Mouse (Mus musculus) myocyte (in vitro differentiated cells): Measurements from ENCODE around the gene Rpl6.

Source experiments
- E2F4 ChIP-seq: IDR thresholded peaks from one replicate; pipeline ENCODE4 v1.6.1; 2011; ENCODE audit warnings: mild to moderate bottlenecking, control low read depth, moderate library complexity; ENCODE audit not compliant: insufficient read depth
- MAX ChIP-seq: IDR thresholded peaks from one replicate; pipeline ENCODE4 v1.6.1; 2011; ENCODE audit warnings: low read depth, mild to moderate bottlenecking, control low read depth
- MYOG ChIP-seq, 3 experiments: IDR thresholded peaks; one replicate each; pipeline ENCODE4 v1.6.1; 2011; ENCODE audit warnings: control low read depth in 2 of 3, low read depth in 2 of 3, mild to moderate bottlenecking in 2 of 3; ENCODE audit not compliant: insufficient read length in 2 of 3, control insufficient read depth in 1 of 3, insufficient read depth in 1 of 3
- POLR2A ChIP-seq: IDR thresholded peaks from one replicate; pipeline ENCODE4 v1.6.1; 2011; ENCODE audit warnings: low read depth, mild to moderate bottlenecking, control low read depth, moderate library complexity; ENCODE audit not compliant: insufficient read length
- SRF ChIP-seq: IDR thresholded peaks from one replicate; pipeline ENCODE4 v1.6.1; 2011; ENCODE audit warnings: low read depth; ENCODE audit not compliant: control insufficient read depth, insufficient read length
- TCF12 ChIP-seq: IDR thresholded peaks from one replicate; pipeline ENCODE4 v1.6.1; 2011; ENCODE audit warnings: mild to moderate bottlenecking, control low read depth; ENCODE audit not compliant: poor library complexity, insufficient read depth, severe bottlenecking

DNA sequence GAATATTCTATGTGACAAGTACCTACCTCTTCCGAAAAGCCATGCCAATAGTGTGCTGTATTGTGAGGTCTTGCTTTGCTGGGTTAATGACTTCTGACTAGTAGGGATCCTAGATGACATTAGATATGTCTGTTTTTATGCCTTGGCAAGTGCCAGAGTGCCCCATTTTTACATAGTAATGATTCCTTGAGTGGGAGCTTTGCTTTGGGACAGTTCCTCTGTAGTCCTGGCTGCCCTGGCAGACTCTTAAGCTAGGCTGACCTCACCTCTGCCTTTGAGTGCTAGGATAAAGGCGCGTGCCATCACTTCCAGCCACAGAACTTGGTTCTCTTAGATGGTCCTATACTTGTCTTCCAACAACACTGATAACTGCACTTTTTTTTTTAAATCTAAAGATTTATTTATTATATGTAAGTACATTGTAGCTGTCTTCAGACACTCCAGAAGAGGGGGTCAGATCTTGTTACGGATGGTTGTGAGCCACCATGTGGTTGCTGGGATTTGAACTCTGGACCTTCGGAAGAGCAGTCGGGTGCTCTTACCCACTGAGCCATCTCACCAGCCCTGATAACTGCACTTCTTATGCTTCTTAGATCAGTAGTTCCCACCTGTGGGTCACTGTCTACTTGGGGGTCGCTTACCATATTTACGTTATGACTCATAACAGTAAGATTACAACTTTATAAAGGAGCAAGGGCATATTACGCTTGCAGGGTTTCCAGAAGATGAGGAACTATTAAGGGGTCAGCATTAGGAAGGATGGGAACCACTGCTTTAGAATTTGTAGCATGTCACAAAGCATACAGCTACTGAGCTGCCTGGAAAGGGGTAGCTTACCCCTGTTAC, 5.7 kb downstream of the Rpl6 start:
- TF ChIP-seq TCF12 (no peak), MAX (no peak), E2F4 (no peak), SRF (no peak), POLR2A (no peak), MYOG (IDR thresholded peaks at IDR 0.05; ENCODE audit: control insufficient read depth in 1 of 3, insufficient read depth in 1 of 3, insufficient read length in 2 of 3, low read depth in 2 of 3) (no peak)
